Mouse (Mus musculus) left cerebral cortex, postnatal 4 days (tissue): ENCODE data around the gene Prlh. TPM values are rescaled to one million over a fixed set of nuclear protein-coding genes. Genes with fewer than 3 reads are reported as not detected.

Source experiments
- DNase-seq: peaks from one replicate; pipeline ENCODE4 v3.0.0-alpha.2; 2022
- intact Hi-C: fragments of 180-260 bp; cut with DNase I; formaldehyde crosslinking; loops from one replicate; pipeline ENCODE4 v1.15.1; 2025
- total RNA-seq, 2 experiments: library from RNA; stranded (reverse); gene quantifications; 2 replicates each; pipeline ENCODE4 v1.2.3; 2021

The Prlh gene
- total RNA-seq, 2 experiments from 2014 or later = not detected

GRCm38 (mm10) chr1:90951670-90952069 is 1.2 kb upstream of the Prlh start:
- DNase-seq = no peak
- intact Hi-C loops = loop anchor here (10.0 kb wide), 1 partner anchor 107 kb away; the partner anchor contains the start of gene Col6a3

- intact Hi-C loops = loop anchor here (10.0 kb wide), 1 partner anchor 109 kb away; the partner anchor contains the start of gene Col6a3
- DNase-seq = peak; percentile 69
These were observed 780 bp downstream of the Prlh start for GRCm38 (mm10) chr1:90953688-90954087.

GRCm38 (mm10) chr1:90956245-90957096 is 3.6 kb downstream of the Prlh start:
- intact Hi-C loops = loop anchor here (5.0 to 10.0 kb wide), 2 partner anchors 112 to 304 kb away; partner anchors contain the start of gene Col6a3
- peak; percentile 70 for DNase-seq

DNA sequence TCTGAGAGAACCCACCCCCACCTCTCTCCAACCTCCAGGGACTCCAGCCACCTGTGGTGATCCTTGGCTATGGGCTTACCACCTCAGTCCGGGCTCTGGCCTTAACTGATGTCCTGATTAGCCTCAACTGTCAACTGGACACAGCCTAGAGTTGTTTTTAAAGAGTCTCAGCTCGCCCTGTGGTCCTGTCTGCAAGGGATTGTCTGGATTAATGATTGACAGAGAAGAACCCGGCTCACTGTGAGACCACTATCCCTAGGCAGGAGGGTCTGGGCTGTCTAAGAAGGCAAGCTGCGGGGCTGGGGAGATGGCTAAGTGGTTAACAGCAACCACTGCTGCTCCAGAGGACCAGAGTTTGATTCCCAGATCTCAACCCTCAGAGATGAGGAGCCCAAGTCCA is 9.6 kb downstream of the Prlh start:
- DNase-seq = no peak
- intact Hi-C loops = no loop called here

DNA sequence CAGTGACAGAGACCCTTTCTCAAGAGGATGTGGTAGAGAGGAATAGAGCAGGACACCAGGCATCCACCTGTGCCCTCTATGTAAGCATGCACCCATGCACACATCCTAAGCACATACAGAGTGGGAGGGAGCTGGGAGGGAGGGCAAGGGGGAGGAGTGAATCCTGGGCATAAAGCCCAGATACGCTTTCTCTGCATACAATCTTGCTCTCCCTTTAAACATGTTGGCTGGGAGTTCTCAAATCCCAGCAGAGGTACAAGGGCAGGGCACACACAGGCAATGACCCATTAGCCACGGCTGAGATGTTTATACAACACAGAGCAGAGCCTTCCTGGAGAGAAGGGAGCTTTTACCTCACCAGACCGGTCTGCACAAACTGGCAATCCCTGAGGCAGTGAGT is 10.1 kb downstream of the Prlh start:
- DNase-seq = no peak
- intact Hi-C loops = no loop called here

- peak; percentile 78 for DNase-seq
- intact Hi-C loops = no loop called here
These were observed 14.7 kb downstream of the Prlh start for GRCm38 (mm10) chr1:90967583-90967982.

DNA sequence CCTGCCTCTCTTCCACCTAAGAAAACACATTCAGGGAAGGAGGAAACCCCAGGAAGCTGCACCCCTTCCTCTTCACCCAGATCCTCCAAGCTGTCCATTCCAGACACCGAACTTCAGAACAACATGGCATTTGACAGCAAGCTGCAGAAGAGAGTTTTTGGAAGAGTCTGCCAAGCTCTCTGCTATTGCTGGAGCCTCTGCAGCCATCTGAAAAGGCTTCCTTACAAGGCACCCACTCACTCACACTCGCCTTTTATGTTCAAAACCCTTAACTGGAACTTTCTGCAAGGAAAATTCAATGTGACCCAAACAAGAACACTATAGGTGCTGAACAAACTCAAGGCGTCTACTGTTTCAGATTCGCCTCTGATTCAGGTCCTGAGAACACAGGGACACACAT is 15.7 kb downstream of the Prlh start:
- no peak for DNase-seq
- intact Hi-C loops = no loop called here

- no peak for DNase-seq
- intact Hi-C loops = no loop called here
These were observed 16.5 kb downstream of the Prlh start, which contains the start of gene Rab17 for GRCm38 (mm10) chr1:90969347-90969784. Gene Rab17, minus strand, starts transcription at chr1:90969661.

GRCm38 (mm10) chr1:90969881-90970390 is 17.0 kb downstream of the Prlh start:
- intact Hi-C loops = loop anchor here (5.0 to 10.0 kb wide), 2 partner anchors 132 to 275 kb away; no protein-coding TSS in a partner anchor
- no peak for DNase-seq

GRCm38 (mm10) chr1:90972911-90973573 is 20.1 kb downstream of the Prlh start:
- intact Hi-C loops = loop anchor here (5.0 to 10.0 kb wide), 2 partner anchors 129 to 272 kb away; no protein-coding TSS in a partner anchor
- peak; percentile 95 for DNase-seq

GRCm38 (mm10) chr1:90973574-90973911 is 20.6 kb downstream of the Prlh start:
- no peak for DNase-seq
- intact Hi-C loops = loop anchor here (5.0 to 10.0 kb wide), 2 partner anchors 129 to 271 kb away; no protein-coding TSS in a partner anchor

DNA sequence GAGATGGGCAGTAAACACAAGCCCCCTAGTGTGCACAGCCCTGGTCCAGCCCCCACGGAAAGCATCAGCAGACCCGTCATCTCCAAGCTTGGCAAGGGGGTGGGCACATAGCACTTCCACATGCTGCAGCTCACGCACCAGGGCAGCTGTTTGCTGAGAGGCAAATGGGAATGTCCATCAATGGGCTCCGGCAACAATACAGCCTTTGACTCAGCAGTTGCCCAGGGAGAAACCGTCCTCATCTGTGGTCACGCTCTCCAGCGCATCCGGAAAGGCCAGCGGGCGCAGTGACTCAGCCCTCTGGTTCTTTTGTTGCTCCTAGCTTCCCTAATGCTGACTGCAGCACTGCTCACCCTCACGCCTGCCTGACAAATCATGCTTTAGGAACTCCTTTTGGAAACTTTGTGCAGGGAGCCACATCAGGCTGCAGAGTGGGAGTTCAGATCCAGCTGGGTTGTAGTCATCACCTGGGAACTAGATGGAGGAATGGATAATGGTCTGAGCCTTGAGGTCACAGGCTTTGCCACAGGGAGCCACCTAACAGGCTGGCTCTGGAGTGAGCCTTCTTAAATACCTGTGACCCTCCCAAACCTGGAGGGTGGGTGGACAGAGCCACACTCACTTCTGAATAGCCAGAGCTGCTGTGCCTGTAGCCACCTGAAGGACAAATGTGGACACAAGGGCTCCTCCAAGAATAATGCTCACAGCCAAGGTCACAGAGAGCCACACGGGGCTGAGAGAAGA is 22.2 kb downstream of the Prlh start:
- peak; percentile 49 for DNase-seq
- intact Hi-C loops = loop anchor here (5.0 to 10.0 kb wide), 2 partner anchors 127 to 270 kb away; no protein-coding TSS in a partner anchor

DNA sequence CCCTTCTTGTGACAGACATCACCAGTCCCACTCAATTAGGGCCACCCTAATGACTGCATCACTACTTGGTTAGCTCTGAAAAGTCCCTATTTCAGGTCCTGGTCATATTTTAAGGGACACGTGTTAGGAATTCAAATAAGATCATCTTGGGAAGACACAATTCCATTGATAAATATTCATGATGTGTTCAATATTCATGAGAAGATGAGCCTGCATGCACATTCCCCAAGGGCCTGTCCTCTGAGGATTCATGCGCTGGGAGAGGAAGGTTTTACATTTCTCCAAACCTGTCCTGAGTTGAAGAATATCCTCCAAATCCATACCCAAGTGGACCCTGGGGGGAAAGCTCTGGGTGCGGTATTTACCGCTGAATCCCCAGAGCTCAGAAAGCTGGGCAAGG is 23.1 kb downstream of the Prlh start:
- no peak for DNase-seq
- intact Hi-C loops = loop anchor here (10.0 kb wide), 1 partner anchor 269 kb away; no protein-coding TSS in a partner anchor

- no peak for DNase-seq
- intact Hi-C loops = no loop called here
These were observed 27.9 kb downstream of the Prlh start for GRCm38 (mm10) chr1:90980638-90981330.

DNA sequence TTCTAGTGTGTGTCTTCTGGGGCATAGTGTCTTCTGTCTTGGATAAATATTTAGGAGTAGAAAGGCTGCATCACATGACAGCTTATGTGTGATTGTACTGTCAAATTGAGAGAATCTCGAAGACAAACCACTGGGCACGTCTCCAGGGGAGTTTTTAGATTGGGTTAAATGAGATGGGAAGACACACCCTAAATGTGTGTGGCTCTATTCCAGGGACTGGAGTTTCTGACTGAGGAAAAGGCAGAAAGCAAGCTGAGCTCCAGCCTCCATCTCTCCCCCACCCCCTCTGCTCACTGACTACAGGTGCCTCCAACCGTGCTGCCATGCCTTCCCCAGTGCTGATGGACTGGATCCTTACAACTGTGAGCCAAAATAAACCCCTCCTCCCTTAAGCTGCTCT is 28.4 kb downstream of the Prlh start:
- DNase-seq = no peak
- intact Hi-C loops = no loop called here

DNA sequence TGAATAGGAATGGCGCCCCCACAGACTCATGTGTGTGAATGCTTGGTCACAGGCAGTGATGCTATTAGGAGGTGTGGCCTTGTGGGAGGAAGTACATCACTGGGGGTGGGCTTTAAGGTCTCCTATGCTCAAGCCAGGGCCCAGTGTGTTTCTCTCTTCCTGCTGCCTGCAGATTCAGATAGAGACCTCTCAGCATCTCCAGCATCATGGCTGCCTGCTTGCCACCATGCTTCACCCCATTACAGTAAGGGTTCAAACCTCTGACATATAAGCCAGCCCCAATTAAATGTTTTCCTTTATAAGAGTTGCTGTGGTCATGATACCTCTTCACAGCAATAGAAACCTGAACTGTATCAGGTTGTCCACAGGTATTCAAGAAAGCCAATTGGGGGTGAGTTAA is 43.0 kb downstream of the Prlh start:
- DNase-seq = no peak
- intact Hi-C loops = no loop called here

DNA sequence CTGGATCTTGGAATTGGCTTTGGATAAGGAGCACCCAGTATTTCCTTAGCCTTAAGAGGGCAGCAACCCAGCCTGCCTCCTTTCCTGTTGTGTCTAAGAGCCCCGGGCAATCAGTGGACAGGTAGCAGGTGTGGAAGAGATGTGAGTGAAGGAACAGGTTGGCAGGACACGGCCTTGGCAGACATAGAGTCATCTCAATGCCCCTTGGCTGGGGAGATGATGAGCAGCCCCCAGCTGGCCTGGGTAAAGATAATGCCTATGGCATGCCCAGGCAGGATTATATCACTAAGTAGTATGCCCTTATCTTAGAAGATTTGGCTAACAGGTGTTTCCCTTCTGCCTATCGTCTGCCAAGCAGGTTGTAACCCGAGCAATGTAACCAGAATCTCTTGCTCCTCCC is 44.2 kb downstream of the Prlh start:
- DNase-seq = no peak
- intact Hi-C loops = no loop called here

DNA sequence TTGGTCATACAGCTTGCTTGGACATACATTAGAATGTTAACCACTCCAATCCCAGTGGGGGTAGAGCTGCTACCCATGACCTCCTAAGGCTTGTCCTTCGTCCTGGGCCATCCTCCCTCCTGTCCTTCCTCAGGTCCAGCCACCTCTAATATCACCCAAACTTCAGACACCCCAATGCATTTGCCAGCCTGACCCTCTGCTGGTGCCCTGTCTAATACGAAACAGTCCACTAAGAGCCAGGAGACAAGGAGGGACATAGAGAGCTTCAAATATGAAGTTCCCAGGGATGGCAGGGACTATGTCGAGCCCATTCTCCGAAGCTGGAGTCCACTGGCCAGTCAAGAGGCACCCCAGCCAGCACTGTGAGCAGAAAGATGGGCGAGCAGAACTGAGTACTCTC is 44.7 kb downstream of the Prlh start:
- intact Hi-C loops = no loop called here

GRCm38 (mm10) chr1:90998268-90998890 is 45.5 kb downstream of the Prlh start, which contains the start of gene Lrrfip1:
Gene Lrrfip1, plus strand, starts transcription at chr1:90998737.
- intact Hi-C loops = no loop called here

More for the DNA sequence above, 44.7 kb downstream of the Prlh start:
- DNase-seq = no peak

More at GRCm38 (mm10) chr1:90998268-90998890, 45.5 kb downstream of the Prlh start, which contains the start of gene Lrrfip1:
- DNase-seq = peak; percentile 35
